Mouse (Mus musculus): ENCODE results near the gene Stxbp6. TPM values are rescaled to one million over a fixed set of nuclear protein-coding genes. Genes with fewer than 3 reads are reported as not detected.
A peak's percentile ranks its signal among the peaks of the same experiment; 100 is the strongest.
"Not testable (repeated sequence)": the region's sequence is repeated elsewhere in the genome, so short reads cannot be mapped to it uniquely, and the experiment has no call there.

Stxbp6 gene
- 11.5 and 14.0 TPM in 2 replicates for polyA plus RNA-seq (2016; fragmentation: Nextera tagmentation; extraction: Ambion mirVana)

DNA sequence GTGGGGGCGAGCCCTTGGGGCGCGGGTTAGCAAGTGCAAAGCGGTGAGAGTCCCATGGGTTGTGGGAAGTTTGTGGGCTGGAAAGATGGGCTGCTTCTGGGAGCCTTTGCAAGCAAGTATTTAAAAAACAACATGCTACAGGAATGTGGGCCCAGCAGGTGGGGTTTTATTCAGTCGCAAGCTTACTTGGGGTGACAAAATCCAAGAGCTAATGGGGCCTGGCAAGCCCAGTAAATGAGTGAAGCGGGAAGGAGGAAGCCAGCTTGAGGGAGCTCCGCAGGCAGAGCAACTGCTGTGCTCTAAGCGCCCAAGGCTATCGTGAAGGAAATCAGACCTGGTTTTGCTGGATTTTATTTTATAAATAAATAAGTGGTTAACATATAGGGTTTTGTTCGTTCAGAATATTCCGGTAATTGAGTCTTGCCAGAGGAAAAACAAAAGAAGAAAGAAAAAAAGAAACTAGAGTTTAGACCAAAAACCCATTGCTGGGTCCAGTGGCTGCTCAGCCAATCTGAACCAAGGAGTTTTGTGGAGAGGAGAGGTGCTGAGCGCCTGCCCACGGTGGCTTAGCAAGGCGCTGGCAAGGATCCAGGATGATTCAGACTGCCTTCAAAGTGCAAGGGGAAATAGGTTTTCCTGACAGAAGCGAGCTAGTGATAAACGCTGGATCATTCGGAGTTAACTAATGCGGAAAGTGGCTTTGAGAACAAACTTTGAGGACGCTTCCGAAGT is at the start of gene Stxbp6:
Stxbp6 (minus strand) TSS at position 99 of the 732 bp plus-strand sequence.
- Histone ChIP-seq H3K9ac (peak within 1 kb of the TSS; percentile 74), H3K4me1 (peaks cover 10% of the 10 kb centered on the region; the same call in 1 of the 2 replicates), H3K36me3 (no peaks in the 10 kb centered on the region), H3K27me3 (peaks cover 3% of the 10 kb centered on the region; the same call in 1 of the 2 replicates), H3K4me2 (replicated peaks) (peak within 1 kb of the TSS; percentile 100), H3K9me3 (replicated peaks) (no peaks in the 10 kb centered on the region), H3K4me3 (peak within 1 kb of the TSS; percentile 72), H3K27ac (peak within 1 kb of the TSS; percentile 71)
- WGBS, result 3% methylated on average over 20 of the region's 20 CpGs
- ATAC-seq (ENCODE audit: low FRiP score), result peak; percentile 57

DNA sequence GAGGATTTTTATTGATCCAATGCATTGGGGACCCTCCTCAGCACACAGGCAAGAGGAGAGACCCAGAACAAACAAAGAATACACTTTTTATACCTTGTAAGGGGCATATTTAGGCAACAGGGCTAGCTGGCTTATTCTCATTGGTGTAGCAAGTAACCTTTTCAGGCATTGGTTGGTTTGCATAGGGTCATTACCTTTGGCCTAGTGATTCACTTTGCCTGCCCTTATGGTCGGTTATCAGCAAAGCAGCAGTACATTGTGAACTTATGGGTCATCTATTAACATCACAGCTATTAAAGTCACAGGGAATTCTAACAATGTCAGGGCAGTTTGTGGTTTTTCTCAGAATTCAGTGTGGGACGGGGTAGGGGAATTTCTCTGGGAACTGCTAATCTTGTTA is 28.4 kb upstream of the Stxbp6 start:
- H3K4me2 ChIP-seq (replicated peaks), result not testable (repeated sequence)

GRCm38 (mm10) chr12:45093732-45094131 is 19.2 kb upstream of the Stxbp6 start:
- WGBS, result 64% methylated on average over 2 of the region's 2 CpGs
- no peaks in the 10 kb centered on the region for H3K36me3 ChIP-seq
- H3K4me1 ChIP-seq, result no peaks in the 10 kb centered on the region
- H3K9me3 ChIP-seq (replicated peaks), result no peaks in the 10 kb centered on the region
- H3K27ac ChIP-seq, result no peak overlapping the region
- no peak overlapping the region for H3K4me3 ChIP-seq
- no peak for ATAC-seq (ENCODE audit: low FRiP score)
- no peak overlapping the region for H3K9ac ChIP-seq
- no peaks in the 10 kb centered on the region for H3K27me3 ChIP-seq
- no peak overlapping the region for H3K4me2 ChIP-seq (replicated peaks)

More for the DNA sequence above, 28.4 kb upstream of the Stxbp6 start:
- H3K4me1 ChIP-seq; H3K36me3 ChIP-seq; ATAC-seq (ENCODE audit: low FRiP score); H3K4me3 ChIP-seq; H3K9me3 ChIP-seq (replicated peaks); H3K27me3 ChIP-seq; H3K9ac ChIP-seq; H3K27ac ChIP-seq: not testable (repeated sequence)
- WGBS, result 76% methylated on average over 2 of the region's 2 CpGs

- H3K36me3 ChIP-seq, result no peaks in the 10 kb centered on the region
- no peaks in the 10 kb centered on the region for H3K9me3 ChIP-seq (replicated peaks)
- no peak overlapping the region for H3K4me3 ChIP-seq
- H3K4me2 ChIP-seq (replicated peaks), result no peak overlapping the region
- H3K27ac ChIP-seq, result no peak overlapping the region
- H3K9ac ChIP-seq, result no peak overlapping the region
- H3K27me3 ChIP-seq, result no peaks in the 10 kb centered on the region
- WGBS, result 82% methylated on average over 3 of the region's 3 CpGs
- ATAC-seq (ENCODE audit: low FRiP score), result no peak
- H3K4me1 ChIP-seq, result no peaks in the 10 kb centered on the region
These were observed 17.9 kb upstream of the Stxbp6 start for GRCm38 (mm10) chr12:45092444-45092843.

GRCm38 (mm10) chr12:45083145-45083475 is 8.6 kb upstream of the Stxbp6 start:
- Histone ChIP-seq H3K27ac (no peak overlapping the region), H3K4me3 (no peak overlapping the region), H3K36me3 (no peaks in the 10 kb centered on the region), H3K9me3 (replicated peaks) (no peaks in the 10 kb centered on the region), H3K4me1 (no peaks in the 10 kb centered on the region), H3K4me2 (replicated peaks) (no peak overlapping the region), H3K27me3 (no peaks in the 10 kb centered on the region), H3K9ac (no peak overlapping the region)
- WGBS, result 70% methylated on average over 1 of the region's 1 CpGs
- ATAC-seq (ENCODE audit: low FRiP score), result no peak

- Histone ChIP-seq H3K4me1 (no peaks in the 10 kb centered on the region), H3K4me3 (no peak overlapping the region), H3K4me2 (replicated peaks) (no peak overlapping the region), H3K27ac (no peak overlapping the region), H3K9me3 (replicated peaks) (no peaks in the 10 kb centered on the region), H3K9ac (no peak overlapping the region), H3K27me3 (no peaks in the 10 kb centered on the region), H3K36me3 (no peaks in the 10 kb centered on the region)
- ATAC-seq (ENCODE audit: low FRiP score), result no peak
- 83% methylated on average over 4 of the region's 4 CpGs for WGBS
These were observed 8.1 kb upstream of the Stxbp6 start for GRCm38 (mm10) chr12:45082379-45083144.

DNA sequence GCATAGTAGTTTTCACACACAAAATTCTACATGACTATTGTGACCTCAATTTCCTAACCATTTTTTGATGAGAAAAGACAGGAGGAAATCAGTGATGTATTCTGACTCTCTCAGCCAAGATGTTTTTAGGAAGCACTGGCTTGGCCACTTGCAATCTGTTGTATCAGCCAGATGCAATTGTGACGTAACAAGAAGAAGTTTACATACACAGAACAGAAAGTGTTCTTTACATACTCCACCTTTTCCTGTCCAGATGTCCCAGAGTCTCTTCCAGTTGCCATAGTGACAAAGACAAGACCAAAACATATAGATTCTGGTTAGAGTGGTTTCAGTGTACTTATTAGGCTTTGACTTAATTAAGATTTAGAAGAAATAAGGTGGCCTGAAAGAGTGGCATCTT is 7.1 kb upstream of the Stxbp6 start:
- Histone ChIP-seq H3K27ac (no peak overlapping the region), H3K9me3 (replicated peaks) (no peaks in the 10 kb centered on the region), H3K4me2 (replicated peaks) (no peak overlapping the region), H3K9ac (no peak overlapping the region), H3K4me1 (no peaks in the 10 kb centered on the region), H3K27me3 (no peaks in the 10 kb centered on the region), H3K4me3 (no peak overlapping the region), H3K36me3 (no peaks in the 10 kb centered on the region)
- ATAC-seq (ENCODE audit: low FRiP score), result no peak
- WGBS, result 78% methylated on average over 1 of the region's 1 CpGs

GRCm38 (mm10) chr12:45080753-45081122 is 6.2 kb upstream of the Stxbp6 start:
- Histone ChIP-seq H3K27me3 (peaks cover 2% of the 10 kb centered on the region; the same call in 1 of the 2 replicates), H3K9ac (no peak overlapping the region), H3K9me3 (replicated peaks) (no peaks in the 10 kb centered on the region), H3K4me3 (no peak overlapping the region), H3K4me2 (replicated peaks) (no peak overlapping the region), H3K4me1 (no peaks in the 10 kb centered on the region), H3K36me3 (no peaks in the 10 kb centered on the region), H3K27ac (no peak overlapping the region)
- WGBS, result 68% methylated on average over 5 of the region's 5 CpGs
- ATAC-seq (ENCODE audit: low FRiP score), result no peak

- Histone ChIP-seq H3K9ac (no peak overlapping the region), H3K9me3 (replicated peaks) (no peaks in the 10 kb centered on the region), H3K27me3 (peaks cover 3% of the 10 kb centered on the region; the same call in 1 of the 2 replicates), H3K36me3 (no peaks in the 10 kb centered on the region), H3K4me2 (replicated peaks) (no peak overlapping the region), H3K27ac (no peak overlapping the region), H3K4me3 (no peak overlapping the region), H3K4me1 (no peaks in the 10 kb centered on the region)
- no peak for ATAC-seq (ENCODE audit: low FRiP score)
- WGBS, result 86% methylated on average over 5 of the region's 5 CpGs
These were observed 5.7 kb upstream of the Stxbp6 start for GRCm38 (mm10) chr12:45080036-45080752.

DNA sequence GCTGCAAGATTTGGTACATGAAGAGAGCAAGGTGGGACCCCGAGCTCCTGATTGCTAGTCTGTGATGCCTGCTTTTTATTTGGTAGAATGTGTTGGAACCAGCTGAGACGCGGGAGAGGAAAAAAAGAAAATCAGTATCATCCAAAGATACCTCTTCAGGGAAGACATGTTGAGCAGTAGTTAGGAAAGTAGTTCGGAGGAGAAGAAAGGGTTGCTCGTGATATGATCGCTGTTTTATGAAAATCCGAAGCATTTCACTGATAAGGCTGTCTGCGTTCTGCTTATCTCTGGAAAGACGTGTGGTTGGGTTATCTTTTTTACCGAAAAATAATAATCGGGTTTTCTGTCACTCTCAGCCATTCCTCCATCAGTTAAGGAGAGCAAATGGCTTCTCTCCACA is 1.1 kb upstream of the Stxbp6 start:
- H3K9ac ChIP-seq, result no peak overlapping the region
- no peak for ATAC-seq (ENCODE audit: low FRiP score)
- peak overlapping the region; percentile 100; the same call in 1 of the 2 replicates for H3K4me2 ChIP-seq (replicated peaks)
- WGBS, result 74% methylated on average over 11 of the region's 11 CpGs
- H3K4me3 ChIP-seq, result no peak overlapping the region
- H3K4me1 ChIP-seq, result peaks cover 10% of the 10 kb centered on the region; the same call in 1 of the 2 replicates
- no peaks in the 10 kb centered on the region for H3K36me3 ChIP-seq
- H3K27me3 ChIP-seq, result peaks cover 3% of the 10 kb centered on the region; the same call in 1 of the 2 replicates
- no peak overlapping the region for H3K27ac ChIP-seq
- H3K9me3 ChIP-seq (replicated peaks), result no peaks in the 10 kb centered on the region

GRCm38 (mm10) chr12:45074042-45074601 is 387 bp downstream of the Stxbp6 start:
- Histone ChIP-seq H3K27ac (peak overlapping the region; percentile 71), H3K36me3 (no peaks in the 10 kb centered on the region), H3K4me1 (peaks cover 10% of the 10 kb centered on the region; the same call in 1 of the 2 replicates), H3K4me3 (peak overlapping the region; percentile 72), H3K9ac (peak overlapping the region; percentile 74), H3K4me2 (replicated peaks) (peak overlapping the region; percentile 100), H3K9me3 (replicated peaks) (no peaks in the 10 kb centered on the region), H3K27me3 (peaks cover 3% of the 10 kb centered on the region; the same call in 1 of the 2 replicates)
- under 1% methylated on average over 60 of the region's 62 CpGs for WGBS
- peak; percentile 89 for ATAC-seq (ENCODE audit: low FRiP score)
